Mouse (Mus musculus): ENCODE measurements around the gene Gtsf2. TPM values are rescaled to one million over a fixed set of nuclear protein-coding genes. Genes with fewer than 3 reads are reported as not detected.

The Gtsf2 gene
- total RNA-seq (2014; rRNA removed) = not detected in 2 replicates
- polyA plus RNA-seq (2015; fragmentation: Nextera tagmentation; extraction: Ambion mirVana) = not detected in 2 replicates

DNA sequence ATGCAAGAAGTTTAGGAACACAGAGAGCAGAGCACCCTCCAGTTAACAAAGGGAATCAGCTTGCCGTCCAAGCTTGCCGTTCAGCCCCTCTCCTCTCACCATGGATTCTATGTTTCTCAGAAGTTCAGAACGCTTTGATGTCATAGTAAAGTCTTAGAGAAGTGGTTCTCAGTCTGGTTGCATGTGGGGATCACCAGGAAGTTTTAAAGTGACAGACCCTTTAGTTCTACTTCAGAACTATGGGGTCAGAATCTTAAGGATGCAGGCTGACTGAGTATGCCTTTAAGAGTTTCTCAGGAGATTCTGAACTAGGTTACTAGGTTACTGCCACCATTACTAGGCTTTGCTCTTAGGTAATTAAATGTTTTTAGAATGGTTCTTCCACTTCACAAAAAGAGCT, at the start of gene Gtsf2:
Gtsf2 (minus strand) TSS at position 101 of the 400 bp plus-strand sequence.
- H3K27me3 ChIP-seq (ENCODE audit: insufficient read depth, low read length) = no peaks in the 10 kb centered on the region
- TF ChIP-seq CTCF (IDR thresholded peaks at IDR 0.05; ENCODE audit: low read depth) = no peak
- H3K9me3 ChIP-seq (ENCODE audit: low read length) = no peaks in the 10 kb centered on the region
- no peak within 1 kb of the TSS for H3K9ac ChIP-seq
- ATAC-seq (no peak), DNase-seq (no peak)
- WGBS = 19% methylated on average over 3 of the region's 3 CpGs
- H3K4me2 ChIP-seq (ENCODE audit: low read depth) = no peak within 1 kb of the TSS
- H3K36me3 ChIP-seq (ENCODE audit: insufficient read depth) = no peaks in the 10 kb centered on the region
- no peak within 1 kb of the TSS for H3K4me3 ChIP-seq (ENCODE audit: low read depth, low read length)
- no peak within 1 kb of the TSS for H3K27ac ChIP-seq (ENCODE audit: low read depth, low read length)
- H3K4me1 ChIP-seq (ENCODE audit: insufficient read depth) = no peaks in the 10 kb centered on the region

DNA sequence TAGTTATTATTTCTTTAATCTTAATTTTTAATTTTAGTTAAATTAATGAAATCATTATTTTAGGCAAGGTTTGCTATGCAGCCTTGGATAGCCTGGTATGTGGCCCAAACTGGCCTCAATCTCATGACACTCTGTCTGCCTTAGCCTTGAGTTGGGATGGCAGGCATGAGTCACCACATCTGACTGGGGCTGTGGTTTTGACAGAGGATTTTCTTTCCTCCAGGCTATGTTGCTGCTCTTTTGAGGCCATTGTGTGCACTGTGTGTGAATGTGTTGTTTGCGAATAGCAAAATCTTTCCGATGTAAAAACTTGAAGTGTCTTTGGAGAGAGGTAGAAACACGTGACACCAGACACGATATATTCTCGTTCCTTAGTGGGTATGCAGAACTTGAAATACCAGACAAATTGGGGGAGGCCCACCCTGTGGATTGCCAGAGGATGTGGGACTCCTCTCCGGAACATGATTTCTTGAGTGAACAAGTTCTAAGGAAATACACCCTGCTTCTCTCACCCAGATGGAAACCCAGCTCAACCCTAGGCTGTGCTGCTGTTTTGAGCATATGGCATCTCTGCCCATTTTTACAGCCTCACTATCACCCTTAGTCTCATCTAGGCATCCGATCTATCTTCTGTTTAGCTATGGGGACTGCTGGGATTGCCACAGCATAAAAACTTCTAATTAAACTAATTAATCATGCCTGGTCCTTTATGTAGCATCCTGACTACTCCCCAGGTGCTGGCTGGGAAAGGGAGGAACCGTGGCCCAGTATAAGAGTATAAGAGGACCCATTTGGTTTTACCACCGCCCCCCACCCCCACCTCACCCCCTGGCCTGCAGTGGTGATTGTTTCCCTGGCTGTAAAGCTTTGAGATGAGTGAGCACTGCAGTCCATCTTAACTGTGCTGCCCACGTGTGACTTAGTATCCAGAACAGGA, 48.2 kb upstream of the Gtsf2 start:
- no peak overlapping the region for H3K4me3 ChIP-seq (ENCODE audit: low read depth, low read length)
- DNase-seq (no peak), ATAC-seq (no peak)
- no peaks in the 10 kb centered on the region for H3K4me1 ChIP-seq (ENCODE audit: insufficient read depth)
- H3K27ac ChIP-seq (ENCODE audit: low read depth, low read length) = no peak overlapping the region
- no peaks in the 10 kb centered on the region for H3K9me3 ChIP-seq (ENCODE audit: low read length)
- H3K27me3 ChIP-seq (ENCODE audit: insufficient read depth, low read length) = no peaks in the 10 kb centered on the region; the same call in 1 of the 2 replicates
- 56% methylated on average over 10 of the region's 10 CpGs for WGBS
- no peak for TF ChIP-seq CTCF (IDR thresholded peaks at IDR 0.05; ENCODE audit: low read depth)
- no peaks in the 10 kb centered on the region for H3K36me3 ChIP-seq (ENCODE audit: insufficient read depth)
- no peak overlapping the region for H3K4me2 ChIP-seq (ENCODE audit: low read depth)
- no peak overlapping the region for H3K9ac ChIP-seq

- 36% methylated on average over 4 of the region's 4 CpGs for WGBS
- TF ChIP-seq CTCF (IDR thresholded peaks at IDR 0.05; ENCODE audit: low read depth) = no peak
These were observed 40.1 kb upstream of the Gtsf2 start for GRCm38 (mm10) chr15:103488336-103488735.

GRCm38 (mm10) chr15:103486658-103487057, 38.4 kb upstream of the Gtsf2 start:
- no peak overlapping the region for H3K9ac ChIP-seq

More at GRCm38 (mm10) chr15:103488336-103488735, 40.1 kb upstream of the Gtsf2 start:
- no peak for ATAC-seq
- H3K9me3 ChIP-seq (ENCODE audit: low read length) = no peaks in the 10 kb centered on the region
- no peaks in the 10 kb centered on the region for H3K27me3 ChIP-seq (ENCODE audit: insufficient read depth, low read length)
- H3K27ac ChIP-seq (ENCODE audit: low read depth, low read length) = no peak overlapping the region
- H3K4me2 ChIP-seq (ENCODE audit: low read depth) = no peak overlapping the region
- H3K4me1 ChIP-seq (ENCODE audit: insufficient read depth) = peaks cover 10% of the 10 kb centered on the region; the same call in 1 of the 2 replicates
- no peak for DNase-seq
- H3K4me3 ChIP-seq (ENCODE audit: low read depth, low read length) = no peak overlapping the region
- H3K9ac ChIP-seq = no peak overlapping the region
- no peaks in the 10 kb centered on the region for H3K36me3 ChIP-seq (ENCODE audit: insufficient read depth)

DNA sequence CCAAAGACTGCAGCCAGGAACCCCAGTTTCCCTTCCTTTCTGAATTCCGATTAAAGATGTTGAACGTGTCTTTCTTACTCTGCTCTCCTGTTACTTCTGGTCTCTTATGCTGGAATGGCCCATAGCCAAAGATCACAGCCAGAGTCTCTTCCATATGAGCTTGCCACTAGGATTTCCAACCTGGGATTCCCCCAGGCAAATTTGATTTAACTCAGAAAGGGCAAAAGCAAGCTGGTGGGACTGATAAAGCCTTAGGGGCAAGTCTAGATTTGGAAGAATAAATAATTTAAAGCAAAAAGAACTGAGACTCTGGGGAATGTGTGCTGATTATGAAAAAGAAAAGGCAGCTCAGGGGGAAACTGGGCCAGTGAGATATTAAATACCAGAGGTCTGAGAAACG, 36.8 kb upstream of the Gtsf2 start:
- TF ChIP-seq CTCF (IDR thresholded peaks at IDR 0.05; ENCODE audit: low read depth) = no peak
- H3K27me3 ChIP-seq (ENCODE audit: insufficient read depth, low read length) = no peaks in the 10 kb centered on the region
- H3K4me1 ChIP-seq (ENCODE audit: insufficient read depth) = peaks cover 10% of the 10 kb centered on the region; the same call in 1 of the 2 replicates
- H3K27ac ChIP-seq (ENCODE audit: low read depth, low read length) = no peak overlapping the region
- ATAC-seq (no peak), DNase-seq (no peak)
- no peaks in the 10 kb centered on the region for H3K36me3 ChIP-seq (ENCODE audit: insufficient read depth)
- H3K4me2 ChIP-seq (ENCODE audit: low read depth) = no peak overlapping the region
- no peaks in the 10 kb centered on the region for H3K9me3 ChIP-seq (ENCODE audit: low read length)
- no peak overlapping the region for H3K4me3 ChIP-seq (ENCODE audit: low read depth, low read length)
- 34% methylated on average over 3 of the region's 3 CpGs for WGBS
- H3K9ac ChIP-seq = no peak overlapping the region

More at GRCm38 (mm10) chr15:103486658-103487057, 38.4 kb upstream of the Gtsf2 start:
- no peak overlapping the region for H3K4me3 ChIP-seq (ENCODE audit: low read depth, low read length)
- ATAC-seq = no peak
- 56% methylated on average over 1 of the region's 1 CpGs for WGBS
- TF ChIP-seq CTCF (IDR thresholded peaks at IDR 0.05; ENCODE audit: low read depth) = no peak
- H3K27me3 ChIP-seq (ENCODE audit: insufficient read depth, low read length) = no peaks in the 10 kb centered on the region
- H3K27ac ChIP-seq (ENCODE audit: low read depth, low read length) = no peak overlapping the region
- no peaks in the 10 kb centered on the region for H3K36me3 ChIP-seq (ENCODE audit: insufficient read depth)
- H3K4me2 ChIP-seq (ENCODE audit: low read depth) = no peak overlapping the region
- no peaks in the 10 kb centered on the region for H3K9me3 ChIP-seq (ENCODE audit: low read length)
- DNase-seq = no peak
- H3K4me1 ChIP-seq (ENCODE audit: insufficient read depth) = peaks cover 10% of the 10 kb centered on the region; the same call in 1 of the 2 replicates

DNA sequence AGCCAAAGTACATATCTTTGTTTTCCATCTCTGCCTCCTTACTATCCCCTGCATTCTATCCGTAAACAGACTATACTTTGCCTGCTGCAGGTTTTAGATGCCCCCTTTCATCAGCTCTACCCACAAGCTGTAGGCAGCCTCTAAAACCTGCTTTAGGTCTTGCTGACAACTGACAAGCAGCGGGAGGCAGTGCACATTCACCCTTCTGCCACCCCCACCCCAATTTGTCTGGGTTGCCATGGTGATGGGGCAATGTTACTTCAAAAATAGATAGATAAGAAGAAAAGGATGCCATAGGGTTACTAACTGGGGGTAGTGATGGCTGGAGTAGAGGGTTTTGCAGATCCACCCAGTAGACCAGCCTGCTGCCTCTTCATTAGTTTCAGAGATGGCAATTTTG, 36.2 kb upstream of the Gtsf2 start:
- 35% methylated on average over 2 of the region's 2 CpGs for WGBS
- peak; percentile 67 for ATAC-seq
- Histone ChIP-seq H3K4me1 (ENCODE audit: insufficient read depth) (peaks cover 10% of the 10 kb centered on the region; the same call in 1 of the 2 replicates), H3K9me3 (ENCODE audit: low read length) (no peaks in the 10 kb centered on the region), H3K36me3 (ENCODE audit: insufficient read depth) (no peaks in the 10 kb centered on the region), H3K4me2 (ENCODE audit: low read depth) (no peak overlapping the region), H3K9ac (no peak overlapping the region), H3K27ac (ENCODE audit: low read depth, low read length) (0 out of 2 replicates have a peak overlapping the region, but pooled peaks have one; percentile 41), H3K27me3 (ENCODE audit: insufficient read depth, low read length) (no peaks in the 10 kb centered on the region), H3K4me3 (ENCODE audit: low read depth, low read length) (no peak overlapping the region)
- no peak for TF ChIP-seq CTCF (IDR thresholded peaks at IDR 0.05; ENCODE audit: low read depth)
- DNase-seq = peak; percentile 42

DNA sequence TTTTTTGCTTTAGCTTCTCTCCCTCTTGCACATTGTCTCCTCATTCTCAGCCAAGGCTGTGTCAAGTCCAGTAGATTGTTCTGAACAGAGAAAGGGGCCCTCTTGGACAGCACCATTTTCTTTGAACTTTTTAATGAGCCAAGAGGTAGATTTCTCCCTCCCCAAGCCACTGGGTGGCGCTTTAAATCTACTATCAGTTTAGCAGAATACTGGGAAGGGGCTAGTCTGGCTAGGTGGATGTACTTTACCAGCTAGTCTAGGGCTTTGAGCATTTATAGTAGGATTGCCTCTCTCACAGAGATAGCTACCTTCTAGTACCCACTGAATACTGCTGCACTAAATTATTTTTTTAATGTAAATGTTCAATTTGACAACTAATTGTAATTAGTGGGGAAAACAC, 34.2 kb upstream of the Gtsf2 start:
- Histone ChIP-seq H3K4me3 (ENCODE audit: low read depth, low read length) (no peak overlapping the region), H3K9ac (no peak overlapping the region), H3K27me3 (ENCODE audit: insufficient read depth, low read length) (no peaks in the 10 kb centered on the region), H3K4me2 (ENCODE audit: low read depth) (no peak overlapping the region), H3K9me3 (ENCODE audit: low read length) (no peaks in the 10 kb centered on the region), H3K4me1 (ENCODE audit: insufficient read depth) (peaks cover 10% of the 10 kb centered on the region; the same call in 1 of the 2 replicates), H3K27ac (ENCODE audit: low read depth, low read length) (no peak overlapping the region), H3K36me3 (ENCODE audit: insufficient read depth) (no peaks in the 10 kb centered on the region)
- WGBS = 0% methylated on average over 1 of the region's 1 CpGs
- peak; percentile 70 for TF ChIP-seq CTCF (IDR thresholded peaks at IDR 0.05; ENCODE audit: low read depth)
- peak; percentile 74 for DNase-seq
- ATAC-seq = peak; percentile 66

All from forebrain, postnatal 0 days (tissue).